Mouse (Mus musculus): ENCODE results near the gene Myo18a. TPM values are rescaled to one million over a fixed set of nuclear protein-coding genes. Genes with fewer than 3 reads are reported as not detected.
A peak's percentile ranks its signal among the peaks of the same experiment; 100 is the strongest.
"Not testable (repeated sequence)": the region's sequence is repeated elsewhere in the genome, so short reads cannot be mapped to it uniquely, and the experiment has no call there.

Myo18a gene
- total RNA-seq (2021) = 100 to 1,000 TPM; 150 to 167 TPM
- long read RNA-seq, partial matches to known transcripts = 11 of 19 reads
- long read RNA-seq, other reads (novel, unspliced or antisense) = 8 of 19 reads

DNA sequence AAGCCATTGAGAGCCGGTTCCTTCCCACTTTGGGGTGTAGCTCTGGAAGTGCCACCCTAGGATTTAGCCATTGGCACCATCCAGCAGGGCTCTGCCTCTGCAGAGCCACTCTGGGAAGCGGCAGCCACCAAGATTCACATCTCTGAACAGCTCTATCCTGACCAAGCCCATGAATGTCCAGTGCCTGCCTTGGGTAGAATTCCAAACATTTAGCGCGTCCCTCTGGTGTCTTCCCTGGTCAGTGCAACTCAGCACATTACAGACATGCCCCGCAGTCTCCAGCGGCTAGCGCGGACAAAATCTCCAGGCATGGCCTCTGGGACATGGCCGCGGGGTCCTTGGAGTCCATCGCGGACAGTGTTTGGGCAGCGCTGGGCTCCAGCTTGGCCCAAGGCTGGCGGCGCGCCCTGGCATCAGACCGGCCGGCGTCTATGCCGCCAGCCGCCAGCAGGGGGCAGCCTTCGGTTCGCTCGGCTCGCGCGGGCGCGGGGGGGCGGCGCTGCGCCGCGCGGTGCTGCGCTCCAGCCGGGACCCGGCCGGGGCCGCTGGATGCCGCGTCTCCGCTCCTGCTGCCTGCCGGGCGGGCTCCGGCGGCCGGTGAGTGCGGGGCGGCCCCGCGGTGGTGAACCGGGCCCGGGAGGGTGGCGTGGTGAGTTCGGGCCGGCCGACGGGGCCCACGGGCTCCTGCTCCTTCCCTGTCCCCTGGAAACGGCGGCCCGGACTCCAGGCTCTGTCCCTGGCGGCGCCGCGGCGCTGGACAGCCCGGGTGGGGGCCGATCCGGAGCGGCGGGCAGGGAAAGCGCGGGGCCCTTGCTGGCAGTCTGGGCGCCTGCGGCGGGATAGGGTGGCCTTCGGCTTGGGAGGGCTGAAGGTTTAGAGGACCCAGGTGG, at the start of gene Myo18a:
TSS of gene Myo18a (plus strand) at position 464 of the 890 bp plus-strand sequence.
- peak; percentile 84 to 90 for DNase-seq (ENCODE audit: low spot score in 2 of 2)

DNA sequence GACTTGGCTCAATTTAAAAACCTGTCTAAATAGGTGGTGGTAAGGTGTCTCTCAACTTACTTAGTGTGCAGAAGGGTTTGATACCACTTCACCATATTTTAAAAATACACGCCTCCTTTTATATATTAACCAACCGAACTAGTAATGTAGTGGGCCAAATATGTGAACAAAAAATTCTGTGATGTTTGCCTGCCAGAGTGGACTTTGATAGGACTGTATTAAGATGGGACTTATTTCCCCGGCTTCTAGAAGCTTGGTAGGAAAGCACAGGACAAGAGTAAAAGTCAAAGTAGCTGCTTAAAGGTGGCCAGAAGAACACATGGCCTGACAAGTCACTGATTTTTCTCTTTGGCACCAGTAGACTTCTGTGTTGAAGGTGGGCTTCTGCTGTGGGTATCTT, 49.3 kb upstream of the Myo18a start:
- DNase-seq (ENCODE audit: low spot score in 2 of 2) = no peak

- no peak for DNase-seq (ENCODE audit: low spot score in 2 of 2)
Measured at GRCm38 (mm10) chr11:77719055-77719454, 44.0 kb upstream of the Myo18a start.

DNA sequence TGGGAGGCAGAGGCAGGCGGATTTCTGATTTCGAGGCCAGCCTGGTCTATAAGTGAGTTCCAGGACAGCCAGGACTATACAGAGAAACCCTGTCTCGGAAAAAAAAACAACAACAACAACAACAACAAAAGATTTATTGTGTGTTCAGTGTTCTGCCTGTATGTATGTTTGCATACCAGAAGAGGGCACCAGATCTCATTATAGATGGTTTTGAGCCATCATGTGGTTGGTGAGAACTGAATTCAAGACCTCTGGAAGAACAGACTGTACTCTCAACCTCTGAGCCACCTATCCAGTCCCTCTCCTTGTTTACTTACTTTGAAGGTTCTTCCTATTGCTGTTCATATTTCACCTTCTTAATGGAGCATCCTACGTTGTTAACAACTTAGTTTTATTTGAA, 41.7 kb upstream of the Myo18a start:
- no peak for DNase-seq (ENCODE audit: low spot score in 2 of 2)

- DNase-seq (ENCODE audit: low spot score in 2 of 2) = no peak
Measured at GRCm38 (mm10) chr11:77724766-77725165, 38.3 kb upstream of the Myo18a start.

- no peak for DNase-seq (ENCODE audit: low spot score in 2 of 2)
Measured at GRCm38 (mm10) chr11:77725183-77725582, 37.9 kb upstream of the Myo18a start, which contains the start of gene Cryba1. Cryba1 (minus strand) TSS chr11:77725283.

DNA sequence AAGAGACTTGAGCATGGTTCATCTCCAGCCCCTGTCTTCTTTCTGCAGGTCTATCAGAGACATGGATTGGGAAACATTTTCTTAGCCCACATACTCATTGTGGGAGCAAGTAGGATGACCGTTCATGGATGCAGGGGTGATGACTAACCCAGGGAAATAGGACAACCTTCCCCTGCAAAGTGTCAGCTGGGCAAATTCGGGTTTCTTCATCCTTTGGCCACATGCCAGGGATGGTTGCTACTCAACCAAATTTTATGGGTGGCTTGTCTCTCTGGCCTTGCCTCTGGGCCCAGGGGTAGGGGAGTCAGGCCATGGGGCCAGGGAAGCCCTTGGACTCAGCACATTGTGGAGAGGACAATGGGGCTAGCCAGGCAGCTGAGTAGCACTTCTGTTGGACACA, 34.5 kb upstream of the Myo18a start:
- DNase-seq (ENCODE audit: low spot score in 2 of 2) = no peak

GRCm38 (mm10) chr11:77737289-77737688, 25.8 kb upstream of the Myo18a start:
- peak; percentile 86 to 89 for DNase-seq (ENCODE audit: low spot score in 2 of 2)

DNA sequence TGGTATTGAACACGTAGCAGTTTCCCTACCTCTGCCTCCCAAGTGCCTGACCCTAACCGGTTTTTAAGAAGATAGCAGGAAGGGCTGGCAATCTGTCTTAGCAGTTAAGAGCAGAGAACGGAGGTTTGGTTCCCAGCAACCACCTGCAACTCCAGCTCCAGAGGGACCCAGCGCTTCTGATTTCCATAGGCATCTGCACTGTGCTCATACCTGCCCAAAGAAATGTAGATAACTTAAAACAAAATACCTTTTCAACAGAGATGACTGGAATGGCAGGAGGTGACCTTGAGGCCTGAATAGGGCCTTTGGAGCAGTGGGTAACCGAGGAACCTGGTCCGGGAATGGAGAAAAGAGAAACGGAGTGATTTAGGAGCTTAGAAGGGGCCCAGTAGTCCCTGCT, 24.5 kb upstream of the Myo18a start:
- DNase-seq (ENCODE audit: low spot score in 2 of 2) = no peak

GRCm38 (mm10) chr11:77743966-77744365, 19.1 kb upstream of the Myo18a start:
- DNase-seq (ENCODE audit: low spot score in 2 of 2) = peak in 1 of 2 experiments; percentile 37

DNA sequence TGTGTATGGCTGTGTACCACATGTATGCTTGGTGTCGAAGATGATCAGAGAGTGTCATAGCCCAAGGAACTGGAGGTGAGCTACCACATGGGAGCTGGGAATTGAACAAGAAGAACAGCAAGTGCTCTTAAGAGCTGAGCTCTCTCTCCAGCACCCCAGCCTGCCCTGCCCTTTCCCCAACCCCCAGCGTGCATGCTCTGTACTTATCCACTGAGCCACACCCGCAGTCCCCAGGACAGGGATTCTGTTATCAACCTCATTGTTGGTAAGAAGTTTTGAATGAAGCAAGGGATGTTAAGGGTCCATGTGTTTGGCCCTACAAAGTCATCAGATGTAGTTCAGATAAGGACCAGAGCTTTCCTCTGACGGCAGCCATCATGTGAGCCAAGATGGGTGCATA, 16.4 kb upstream of the Myo18a start:
- no peak for DNase-seq (ENCODE audit: low spot score in 2 of 2)

DNA sequence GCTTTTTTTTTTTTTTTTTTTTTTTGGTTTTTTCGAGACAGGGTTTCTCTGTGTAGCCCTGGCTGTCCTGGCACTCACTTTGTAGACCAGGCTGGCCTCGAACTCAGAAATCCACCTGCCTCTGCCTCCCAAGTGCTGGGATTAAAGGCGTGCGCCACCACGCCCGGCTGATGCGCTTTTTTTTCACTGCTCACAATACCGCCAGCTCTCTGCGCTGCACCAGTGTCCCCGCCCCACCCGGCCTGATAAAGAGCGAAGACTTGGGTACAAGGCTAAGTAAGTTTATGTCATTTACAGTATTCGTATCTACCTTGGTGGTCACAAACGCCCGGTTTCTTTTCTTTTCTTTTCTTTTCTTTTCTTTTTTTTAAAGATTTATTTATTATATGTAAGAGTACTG, 15.9 kb upstream of the Myo18a start:
- DNase-seq (ENCODE audit: low spot score in 2 of 2) = not testable (repeated sequence)

DNA sequence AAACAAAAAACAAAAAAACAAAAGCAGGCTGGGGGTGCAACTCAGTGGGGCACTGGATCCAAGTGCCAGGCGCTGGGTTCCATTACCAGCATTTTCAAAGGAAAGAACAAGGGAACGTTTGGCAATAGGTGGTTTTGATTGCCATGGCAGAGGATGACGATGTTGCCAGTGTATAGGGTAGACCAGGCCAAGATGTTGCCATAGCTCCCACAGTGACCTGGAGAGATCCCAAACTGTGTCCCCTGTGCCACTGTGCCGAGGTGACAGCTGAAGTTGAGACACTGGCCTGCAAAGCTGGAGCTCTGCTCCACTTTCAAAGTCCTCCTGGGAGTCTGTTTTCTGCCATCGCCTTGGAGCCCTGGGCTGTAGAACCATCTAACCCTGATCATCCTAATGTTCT, 14.1 kb upstream of the Myo18a start:
- peak in 1 of 2 experiments; percentile 32 for DNase-seq (ENCODE audit: low spot score in 2 of 2)

DNA sequence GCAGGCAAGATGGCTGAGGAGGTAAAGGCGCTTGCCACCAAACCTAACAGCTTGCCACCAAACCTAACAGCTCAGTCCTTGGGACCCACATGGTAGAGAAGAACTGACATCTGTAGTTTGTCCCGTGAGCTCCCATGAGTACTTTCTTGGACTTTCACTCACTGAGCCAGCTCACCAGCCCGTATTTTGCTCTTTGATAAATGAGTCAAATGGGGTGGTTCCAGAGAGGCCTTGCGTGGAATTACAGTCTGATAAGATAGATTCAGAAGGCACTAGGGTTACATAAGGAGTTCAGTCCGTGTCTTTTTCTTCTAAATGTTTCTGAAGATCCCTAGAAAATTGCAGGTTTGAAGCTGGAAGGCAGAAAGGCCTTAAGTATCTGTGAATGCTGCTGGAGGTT, 10.5 kb upstream of the Myo18a start:
- DNase-seq (ENCODE audit: low spot score in 2 of 2) = no peak

GRCm38 (mm10) chr11:77753469-77753868, 9.6 kb upstream of the Myo18a start:
- DNase-seq (ENCODE audit: low spot score in 2 of 2) = no peak

DNA sequence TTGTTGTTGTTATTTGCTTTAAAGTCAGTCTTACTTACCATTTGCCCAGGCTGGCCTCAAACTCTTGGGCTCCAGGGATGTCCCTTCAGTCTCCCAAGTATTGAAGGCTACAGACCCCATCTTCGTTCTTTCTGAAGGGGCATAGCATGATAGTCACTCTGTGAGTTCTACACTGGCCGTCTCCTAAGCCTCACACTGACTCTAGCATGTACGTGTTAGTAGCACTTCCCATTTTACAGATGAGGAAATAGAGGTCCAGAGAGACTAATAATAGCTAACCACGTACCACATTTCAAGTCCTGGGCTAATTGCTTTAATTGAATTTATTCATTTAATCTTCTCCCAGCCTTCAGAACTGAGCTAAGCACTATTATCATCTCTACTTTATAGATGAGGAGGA, 3.0 kb upstream of the Myo18a start:
- DNase-seq (ENCODE audit: low spot score in 2 of 2) = no peak

- peak; percentile 55 to 67 for DNase-seq (ENCODE audit: low spot score in 2 of 2)
Measured at GRCm38 (mm10) chr11:77763673-77764340, 761 bp downstream of the Myo18a start.

GRCm38 (mm10) chr11:77764694-77765458, 1.8 kb downstream of the Myo18a start:
- DNase-seq (ENCODE audit: low spot score in 2 of 2) = peak in 1 of 2 experiments; percentile 24

DNA sequence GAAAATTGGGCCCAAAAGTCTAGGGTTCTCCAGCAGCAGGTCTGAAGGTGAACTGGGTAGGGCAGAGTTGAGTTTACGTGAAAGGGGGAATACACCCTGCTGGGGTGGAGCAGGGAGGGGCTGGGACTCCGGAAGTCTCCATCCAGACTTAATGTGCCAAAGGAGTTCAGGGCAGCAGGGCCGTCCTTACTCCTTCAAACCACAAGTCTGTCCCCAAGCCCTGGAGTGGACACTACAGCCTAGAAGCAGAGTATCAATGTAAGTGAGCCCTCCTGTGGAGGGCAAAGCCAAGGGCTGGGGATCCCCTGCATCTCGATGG, 2.4 kb downstream of the Myo18a start:
- no peak for DNase-seq (ENCODE audit: low spot score in 2 of 2)

- DNase-seq (ENCODE audit: low spot score in 2 of 2) = peak; percentile 41 to 57
Measured at GRCm38 (mm10) chr11:77766351-77767001, 3.4 kb downstream of the Myo18a start.

- no peak for DNase-seq (ENCODE audit: low spot score in 2 of 2)
Measured at GRCm38 (mm10) chr11:77769496-77769895, 6.5 kb downstream of the Myo18a start.

Measured in layer of hippocampus, postnatal 10 days (tissue).